Mouse (Mus musculus) urinary bladder, postnatal 25 days (tissue): ENCODE data around the gene Ptf1a.

Experiments used
- DNase-seq: peaks from one replicate; pipeline ENCODE4 v3.0.0; 2022; ENCODE audit warnings: low spot score

Ptf1a gene

GRCm38 (mm10) chr2:19452531-19453055, 7.1 kb downstream of the Ptf1a start:
- no peak for DNase-seq

- no peak for DNase-seq
These were observed 9.8 kb downstream of the Ptf1a start for GRCm38 (mm10) chr2:19455228-19455627.

GRCm38 (mm10) chr2:19455857-19456482, 10.5 kb downstream of the Ptf1a start:
- DNase-seq: no peak

GRCm38 (mm10) chr2:19458785-19459184, 13.3 kb downstream of the Ptf1a start:
- no peak for DNase-seq

GRCm38 (mm10) chr2:19461940-19462339, 16.5 kb downstream of the Ptf1a start:
- no peak for DNase-seq

- DNase-seq: no peak
These were observed 44.8 kb downstream of the Ptf1a start for GRCm38 (mm10) chr2:19490262-19490661.
